Mouse (Mus musculus) inflammation-experienced regulatory T-cells, adult 16 weeks (primary cell): ENCODE data around the gene Nrxn2. TPM values are rescaled to one million over a fixed set of nuclear protein-coding genes. Genes with fewer than 3 reads are reported as not detected.

Experiments used
- polyA plus RNA-seq: library from polyadenylated mRNA; unstranded; fragments of 100-300 nt; shearing (Covaris generic); gene quantifications from one replicate; pipeline ENCODE4 v1.2.1, GENCODE M21; 2017

Nrxn2 gene
- not detected for polyA plus RNA-seq

GRCm38 (mm10) chr19:6418233-6418879 is at the start of gene Nrxn2:
Nrxn2 (plus strand) TSS chr19:6418731.

GRCm38 (mm10) chr19:6384128-6384527 is 34.4 kb upstream of the Nrxn2 start, which contains the start of gene Pygm:
Pygm (plus strand) TSS chr19:6384399.

GRCm38 (mm10) chr19:6399285-6400095 is 19.0 kb upstream of the Nrxn2 start, which contains the start of gene Rasgrp2:
Rasgrp2 (plus strand) TSS chr19:6399340.

GRCm38 (mm10) chr19:6542367-6543034 is 124.0 kb downstream of the Nrxn2 start, which contains the start of gene Slc22a12:
Slc22a12 (minus strand) TSS chr19:6543032.

Other genes with a start within 250 kb of the Nrxn2 start
- gene Majin, start 234.3 kb upstream of the Nrxn2 start, polyA plus RNA-seq = 0.28 TPM
- gene Gpha2, start 192.4 kb upstream of the Nrxn2 start, polyA plus RNA-seq = not detected
- gene Ppp2r5b, start 182.9 kb upstream of the Nrxn2 start, polyA plus RNA-seq = 14.8 TPM
- 48.1 TPM for gene Atg2a, start 177.1 kb upstream of the Nrxn2 start, polyA plus RNA-seq
- 25.5 TPM for gene Ehd1, start 142.0 kb upstream of the Nrxn2 start, polyA plus RNA-seq
- gene Cdc42bpg, start 112.3 kb upstream of the Nrxn2 start, polyA plus RNA-seq = 0.37 TPM
- 78.5 TPM for gene Men1, start 83.8 kb upstream of the Nrxn2 start, polyA plus RNA-seq
- 113 TPM for gene Map4k2, start 77.6 kb upstream of the Nrxn2 start, polyA plus RNA-seq
- 249 TPM for gene Sf1, start 55.0 kb upstream of the Nrxn2 start, polyA plus RNA-seq
- 2.8 TPM for gene Pygm, start 34.3 kb upstream of the Nrxn2 start, polyA plus RNA-seq
- 104 TPM for gene Rasgrp2, start 19.4 kb upstream of the Nrxn2 start, polyA plus RNA-seq
- not detected for gene Slc22a12, start 124.3 kb downstream of the Nrxn2 start, polyA plus RNA-seq